ENCODE assay signal across 8 mouse cellular contexts in the genomic region with DNA sequence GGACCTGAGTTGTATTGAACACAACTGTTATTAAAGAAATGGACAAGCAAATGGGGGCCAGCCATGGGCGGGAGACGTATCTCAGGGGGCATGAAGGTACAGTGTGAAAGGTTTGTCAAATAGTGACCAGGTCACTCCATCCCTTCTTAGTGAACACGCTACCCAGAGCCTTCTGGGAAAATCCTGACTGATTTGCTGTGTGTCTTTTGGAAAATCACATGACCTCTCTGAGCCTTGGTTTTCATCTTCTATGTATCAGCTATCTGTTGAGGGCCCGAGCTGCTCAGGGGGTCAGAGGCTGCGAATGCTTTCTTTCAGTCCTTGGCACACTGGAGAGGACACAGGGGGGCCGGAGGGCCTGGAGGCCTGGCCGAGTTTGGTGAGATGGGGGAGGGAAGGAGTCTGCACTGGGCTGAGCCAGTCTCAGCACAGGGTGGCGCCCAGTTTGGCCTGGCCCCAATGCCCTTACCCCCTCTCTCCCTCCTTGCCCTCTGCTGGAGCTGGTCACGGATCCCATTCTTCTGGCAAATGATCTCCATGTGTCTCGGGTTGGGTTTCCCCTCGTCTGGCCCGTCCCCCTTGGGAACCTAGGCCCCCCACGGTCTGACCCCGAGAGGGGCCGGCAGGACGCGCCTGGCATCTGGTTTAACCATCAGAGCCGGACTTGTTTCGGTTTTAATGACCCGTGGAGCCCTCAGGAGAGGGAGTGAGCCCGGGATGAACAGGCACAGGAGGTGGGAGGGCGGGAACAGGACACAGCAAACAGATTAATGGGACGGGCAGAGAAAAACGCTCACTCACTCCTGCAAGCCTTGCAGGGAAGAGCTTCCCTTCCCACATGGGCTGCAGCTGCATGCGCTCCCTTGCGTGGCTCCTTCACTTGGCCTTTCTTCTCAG.
DNase-seq lines count a peak whose midpoint lies in the region; ATAC-seq and TF ChIP-seq lines count a peak whose summit lies in the region.

No protein-coding gene starts in this region.

- H3K9ac ChIP-seq in embryonic facial prominence, embryonic 14.5 days (ENCODE audit: low read depth, low read length) = peak overlapping the region; percentile 52
- H3K9ac ChIP-seq in liver, embryonic 11.5 days (ENCODE audit: low read depth, low read length) = no peak overlapping the region

- TF ChIP-seq POLR2A in thymus, adult 2 months (IDR thresholded peaks at IDR 0.05; ENCODE audit: control insufficient read depth, extremely low read depth, insufficient read depth, low read length, poor library complexity) = no peak

- ATAC-seq in embryonic facial prominence, embryonic 14.5 days (ENCODE audit: low read depth) = peak; percentile 53
- no peak for ATAC-seq in liver, embryonic 11.5 days (replicated peaks; ENCODE audit: low FRiP score)

- no peaks in the 10 kb centered on the region for H3K9me3 ChIP-seq in embryonic facial prominence, embryonic 14.5 days (ENCODE audit: control insufficient read depth, low read length)
- H3K9me3 ChIP-seq in liver, embryonic 11.5 days (ENCODE audit: control insufficient read depth, low read length) = no peaks in the 10 kb centered on the region

- H3K4me1 ChIP-seq in embryonic facial prominence, embryonic 14.5 days (ENCODE audit: control insufficient read depth, insufficient read depth, low read length) = peaks cover 21% of the 10 kb centered on the region
- peaks cover 6% of the 10 kb centered on the region for H3K4me1 ChIP-seq in liver, embryonic 11.5 days (replicated peaks; ENCODE audit: control insufficient read depth, insufficient read depth, low read length)
- H3K4me1 ChIP-seq in thymus, adult 2 months (replicated peaks; ENCODE audit: control insufficient read depth, insufficient read depth, low read length) = peaks cover 6% of the 10 kb centered on the region

- no peaks in the 10 kb centered on the region for H3K27me3 ChIP-seq in embryonic facial prominence, embryonic 14.5 days (replicated peaks; ENCODE audit: control insufficient read depth, insufficient read depth, low read length)
- H3K27me3 ChIP-seq in liver, embryonic 11.5 days (replicated peaks; ENCODE audit: control insufficient read depth, insufficient read depth, low read length) = peaks cover 6% of the 10 kb centered on the region
- no peaks in the 10 kb centered on the region for H3K27me3 ChIP-seq in thymus, adult 2 months (ENCODE audit: control insufficient read depth, insufficient read depth, low read length)

- 14% methylated on average over 26 of the region's 26 CpGs for WGBS in embryonic facial prominence, embryonic 14.5 days
- WGBS in liver, embryonic 11.5 days = 24% methylated on average over 26 of the region's 26 CpGs
- WGBS in thymus, adult 2 months = 82% methylated on average over 26 of the region's 26 CpGs

- peak overlapping the region; percentile 48 for H3K4me2 ChIP-seq in embryonic facial prominence, embryonic 14.5 days (ENCODE audit: low read depth, low read length)
- peak overlapping the region; percentile 45 for H3K4me2 ChIP-seq in liver, embryonic 11.5 days

- peak overlapping the region; percentile 74 for H3K27ac ChIP-seq in embryonic facial prominence, embryonic 14.5 days (replicated peaks; ENCODE audit: low read depth, low read length)
- no peak overlapping the region for H3K27ac ChIP-seq in liver, embryonic 11.5 days (ENCODE audit: low read depth, low read length)
- H3K27ac ChIP-seq in thymus, adult 2 months (ENCODE audit: control insufficient read depth, insufficient read depth, low read length) = no peak overlapping the region

- H3K36me3 ChIP-seq in embryonic facial prominence, embryonic 14.5 days (ENCODE audit: control insufficient read depth, insufficient read depth, low read length) = no peaks in the 10 kb centered on the region
- no peaks in the 10 kb centered on the region for H3K36me3 ChIP-seq in liver, embryonic 11.5 days (ENCODE audit: control insufficient read depth, insufficient read depth, low read length)
- no peaks in the 10 kb centered on the region for H3K36me3 ChIP-seq in thymus, adult 2 months (ENCODE audit: control insufficient read depth, insufficient read depth, low read length)

- DNase-seq in NIH3T3 (ENCODE audit: low read depth) = peak; percentile 53
- peak; percentile 80 for DNase-seq in embryonic facial prominence, embryonic 14.5 days (ENCODE audit: low spot score)
- DNase-seq in heart, postnatal 14 days = peak; percentile 26 to 48
- DNase-seq in liver, embryonic 11.5 days (ENCODE audit: low spot score) = peak; percentile 58
- no peak for DNase-seq in thymus, adult 2 months
- DNase-seq in layer of hippocampus, postnatal 14 days (ENCODE audit: low spot score in 2 of 2) = no peak
- DNase-seq in left cerebral cortex, postnatal 14 days (ENCODE audit: low spot score in 2 of 2) = no peak
- DNase-seq in left cerebral cortex, postnatal 25 days (ENCODE audit: low spot score in 2 of 2) = no peak

- no peak for TF ChIP-seq CTCF in thymus, adult 2 months (IDR thresholded peaks at IDR 0.05; ENCODE audit: borderline replicate concordance, control insufficient read depth, extremely low read depth, insufficient read depth, low read length, poor library complexity)

- peak overlapping the region; percentile 15 for H3K4me3 ChIP-seq in embryonic facial prominence, embryonic 14.5 days (ENCODE audit: low read depth, low read length)
- no peak overlapping the region for H3K4me3 ChIP-seq in liver, embryonic 11.5 days (ENCODE audit: low read depth, low read length)
- H3K4me3 ChIP-seq in thymus, adult 2 months (ENCODE audit: control insufficient read depth, insufficient read depth, low read length) = no peak overlapping the region

- intact Hi-C loops in heart, postnatal 14 days (cut with DNase I) = no loop called here
- intact Hi-C loops in left cerebral cortex, postnatal 14 days (cut with DNase I) = no loop called here
- intact Hi-C loops in left cerebral cortex, postnatal 25 days (cut with DNase I) = no loop called here

Comparison
In these comparisons a context has a peak if more than half of its experiments do, and no peak if none do; other contexts are left out.
1. DNase-seq: peak in NIH3T3 (single experiment), embryonic facial prominence, embryonic 14.5 days (single experiment), heart, postnatal 14 days (2 of 2) and liver, embryonic 11.5 days (single experiment); none in thymus, adult 2 months (single experiment), layer of hippocampus, postnatal 14 days (0 of 2), left cerebral cortex, postnatal 14 days (0 of 2) and left cerebral cortex, postnatal 25 days (0 of 2).